Comparison of ENCODE assay signal across 25 mouse cellular contexts in the genomic region with DNA sequence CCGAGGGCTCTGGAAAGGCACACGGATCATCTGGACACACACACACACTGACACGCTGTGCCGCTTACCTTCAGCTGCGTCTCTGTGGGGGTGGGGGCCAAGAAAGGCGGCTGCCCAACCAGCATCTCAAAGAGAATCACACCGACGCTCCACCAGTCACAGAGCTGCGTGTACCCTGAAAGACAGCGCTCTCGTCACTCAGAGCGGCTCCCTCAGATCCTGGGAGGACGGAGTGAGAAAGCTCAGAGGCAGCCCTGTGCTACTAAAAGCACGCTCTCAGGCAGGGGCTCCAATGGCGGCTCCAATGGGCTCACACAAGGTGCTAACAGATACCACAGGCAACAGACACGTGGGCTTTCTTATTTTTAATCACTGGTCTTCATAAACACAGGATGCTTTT. TPM values are rescaled to one million over a fixed set of nuclear protein-coding genes. Genes with fewer than 3 reads are reported as not detected.
"Had no signal": no experiment of that assay in that cellular context is flagged by ENCODE, and none has a peak within 500 bp of the region (broad histone marks: within the 10 kb centered on the region; RNA-seq: fewer than 3 reads in every experiment).

No protein-coding gene starts in this region.

- H3K9ac ChIP-seq: kidney, embryonic 15.5 days; liver, embryonic 14.5 days; lung, embryonic 15.5 days; midbrain, embryonic 13.5 days; neural tube, embryonic 13.5 days had no signal

- H3K4me2 ChIP-seq: kidney, embryonic 15.5 days; lung, embryonic 15.5 days; midbrain, embryonic 13.5 days; neural tube, embryonic 13.5 days had no signal

- H3K27ac ChIP-seq: kidney, embryonic 15.5 days; left cerebral cortex, adult 2 months; liver, embryonic 14.5 days; lung, embryonic 15.5 days; midbrain, embryonic 13.5 days; neural tube, embryonic 13.5 days; stomach, postnatal 0 days had no signal

- H3K27me3 ChIP-seq: kidney, embryonic 15.5 days; lung, embryonic 15.5 days; midbrain, embryonic 13.5 days; neural tube, embryonic 13.5 days had no signal

- H3K4me3 ChIP-seq: kidney, embryonic 15.5 days; left cerebral cortex, adult 2 months; lung, embryonic 15.5 days; midbrain, embryonic 13.5 days; myocyte; neural tube, embryonic 13.5 days had no signal

- H3K9me3 ChIP-seq: kidney, embryonic 15.5 days; lung, embryonic 15.5 days; midbrain, embryonic 13.5 days; neural tube, embryonic 13.5 days had no signal

- ATAC-seq: midbrain, embryonic 13.5 days; midbrain, embryonic 16.5 days had no signal

- H3K4me1 ChIP-seq: kidney, embryonic 15.5 days; lung, embryonic 15.5 days; midbrain, embryonic 13.5 days; neural tube, embryonic 13.5 days had no signal

- DNase-seq: kidney, adult 11 months; kidney, adult 8-10 months; kidney, postnatal 10 days; kidney, postnatal 36 days; layer of hippocampus, postnatal 36 days; lung, adult 18-20 months; lung, postnatal 10 days; lung, postnatal 36 days; right cerebral cortex, postnatal 4 days; thymus, adult 2 months; thymus, postnatal 14 days; thymus, postnatal 4 days had no signal

RNA-seq across cellular contexts. Expression of a gene that starts 51.7 kb away (rescaled TPM):
- polyA plus RNA-seq: kidney, embryonic 15.5 days; limb, embryonic 11.5 days; limb, embryonic 14.5 days; liver, adult 2 months; liver, embryonic 14.5 days; lung, embryonic 15.5 days; midbrain, embryonic 13.5 days; midbrain, embryonic 16.5 days; myocyte; neural tube, embryonic 13.5 days; stomach, embryonic 14.5 days; stomach, postnatal 0 days; thymus, adult 2 months had no signal
